Comparison of ENCODE assay signal across 13 mouse cellular contexts in the genomic region with DNA sequence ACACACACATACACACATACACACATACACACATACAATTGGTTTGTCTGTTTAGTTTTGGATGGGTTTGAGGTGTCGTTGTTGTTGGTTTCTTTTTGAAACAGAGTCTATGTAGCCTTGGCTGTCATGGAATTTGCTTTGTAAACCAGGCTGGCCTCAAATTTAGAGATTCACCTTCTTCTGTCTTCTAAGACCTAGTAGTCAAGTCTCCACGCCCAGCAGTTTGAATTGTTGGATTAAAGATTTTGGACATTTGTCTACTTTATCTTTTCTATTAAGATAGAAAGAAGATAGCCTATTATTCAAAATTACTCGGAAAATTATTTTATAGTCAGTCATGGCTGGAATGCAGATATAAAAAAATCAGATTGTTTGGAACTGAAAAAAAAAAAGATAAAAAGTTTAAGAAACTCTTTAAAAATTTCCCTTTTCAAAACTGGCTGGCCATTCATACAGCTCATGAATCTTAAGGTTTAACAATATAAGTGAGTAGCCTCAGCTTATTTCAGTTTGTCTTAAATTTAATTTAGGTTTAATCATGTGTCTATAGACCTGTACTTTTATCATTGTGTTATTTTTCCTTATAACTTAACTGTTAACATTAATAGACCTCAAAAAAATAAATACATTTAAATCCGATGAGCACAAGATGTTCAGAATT. TPM values are rescaled to one million over a fixed set of nuclear protein-coding genes. Genes with fewer than 3 reads are reported as not detected.
"Had no signal": no experiment of that assay in that cellular context is flagged by ENCODE, and none has a peak within 500 bp of the region (broad histone marks: within the 10 kb centered on the region; RNA-seq: fewer than 3 reads in every experiment).

No protein-coding gene starts in this region.

RNA-seq across cellular contexts. Expression of a gene that starts 20.3 kb away (rescaled TPM):
- polyA plus RNA-seq: kidney, adult 2 months; kidney, embryonic 15.5 days; limb, embryonic 10.5 days; liver, embryonic 11.5 days; liver, embryonic 15.5 days; lung, embryonic 15.5 days; macrophage; midbrain, embryonic 12.5 days; myocyte; neural tube, embryonic 13.5 days; spleen, adult 2 months; stomach, embryonic 15.5 days; thymus, postnatal 0 days had no signal
